Mouse (Mus musculus) adrenal gland, adult 18-20 months (tissue): Measurements from ENCODE around the gene Flrt1. TPM values are rescaled to one million over a fixed set of nuclear protein-coding genes. Genes with fewer than 3 reads are reported as not detected.
"Not testable (repeated sequence)": the region's sequence is repeated elsewhere in the genome, so short reads cannot be mapped to it uniquely, and the experiment has no call there.

ENCODE experiments used
- DNase-seq, 2 experiments: peaks; one replicate each; pipeline ENCODE4 v3.0.0; 2021 to 2022; ENCODE audit warnings: low spot score in 2 of 2
- total RNA-seq, 2 experiments: library from RNA; stranded (reverse); gene quantifications; 1 replicate in 1 of 2; 2 replicates in 1 of 2; pipeline ENCODE4 v1.2.3; 2021

The Flrt1 gene
- total RNA-seq, 2 experiments from 2014 or later, result 2.1 to 9.3 TPM

DNA sequence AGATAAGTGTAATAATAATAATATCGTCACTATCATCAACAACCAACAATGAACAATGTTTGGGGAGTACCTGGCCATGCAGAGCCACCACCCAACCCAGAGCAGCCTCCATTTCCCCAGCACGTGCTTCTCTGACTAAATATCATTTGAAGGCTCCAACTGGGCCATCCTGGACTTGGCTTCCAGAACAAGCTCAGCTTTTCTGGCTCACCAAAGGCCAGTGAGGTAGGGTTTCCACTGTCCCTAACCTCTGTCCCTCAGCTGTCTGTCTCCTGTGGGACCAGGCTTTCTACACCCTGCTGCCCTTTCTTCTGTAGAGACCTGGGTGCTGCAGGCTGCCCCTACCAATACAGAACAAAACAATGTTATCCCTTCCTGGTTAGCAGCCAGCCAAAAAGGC, 1.0 kb upstream of the Flrt1 start:
- DNase-seq, result no peak

DNA sequence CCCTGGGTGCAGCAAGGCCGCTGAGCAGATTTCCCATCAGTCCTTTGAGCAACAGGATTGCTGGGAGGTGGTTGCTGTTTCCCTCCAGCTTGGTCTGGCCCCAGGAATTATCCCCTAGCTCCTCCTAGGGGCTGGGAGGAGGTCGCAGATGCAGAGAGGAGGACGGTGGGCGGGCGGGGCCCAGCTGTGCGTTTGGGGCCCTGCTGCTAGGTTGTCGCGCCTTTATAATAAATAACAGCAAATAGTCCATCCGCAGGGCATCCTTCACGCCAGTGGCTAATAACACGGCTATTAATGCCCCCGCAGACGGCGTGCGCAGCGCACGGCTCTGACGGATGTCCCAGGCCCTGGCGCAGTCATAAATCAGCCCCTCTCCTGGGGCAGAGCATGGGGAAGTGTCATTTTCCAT, 1.5 kb downstream of the Flrt1 start:
- DNase-seq, result no peak

DNA sequence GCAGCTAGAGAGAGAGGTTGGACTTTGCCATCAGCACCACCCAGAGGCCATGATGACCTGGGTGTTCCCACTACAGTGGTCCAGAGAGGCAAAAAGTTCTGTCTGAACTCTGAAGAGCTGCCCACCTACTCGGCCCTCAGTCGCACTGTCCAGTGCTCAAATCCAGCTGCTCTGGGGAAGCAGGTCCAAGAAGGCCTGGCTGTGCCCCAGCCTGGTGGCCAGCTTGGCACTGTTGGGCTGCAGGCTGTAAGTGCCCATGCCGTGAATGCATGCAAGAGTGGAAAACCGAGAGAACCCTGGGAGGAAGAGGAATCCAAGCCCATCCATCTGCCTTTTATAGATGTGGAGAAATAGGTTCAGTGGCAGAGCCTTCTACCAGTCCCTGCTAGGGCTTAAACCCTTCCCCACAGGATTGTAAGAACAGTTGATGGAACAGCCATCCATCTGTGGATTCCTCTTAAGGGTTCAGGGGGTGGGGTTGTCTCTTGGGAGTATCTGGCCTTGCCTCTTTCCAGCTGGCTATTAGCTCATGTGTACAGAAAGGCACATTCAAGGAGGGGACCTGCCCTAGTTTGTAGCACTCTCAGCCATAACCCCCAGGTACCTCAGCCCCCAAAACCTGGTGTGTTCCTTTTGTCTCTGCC, 2.1 kb downstream of the Flrt1 start:
- DNase-seq, result no peak

DNA sequence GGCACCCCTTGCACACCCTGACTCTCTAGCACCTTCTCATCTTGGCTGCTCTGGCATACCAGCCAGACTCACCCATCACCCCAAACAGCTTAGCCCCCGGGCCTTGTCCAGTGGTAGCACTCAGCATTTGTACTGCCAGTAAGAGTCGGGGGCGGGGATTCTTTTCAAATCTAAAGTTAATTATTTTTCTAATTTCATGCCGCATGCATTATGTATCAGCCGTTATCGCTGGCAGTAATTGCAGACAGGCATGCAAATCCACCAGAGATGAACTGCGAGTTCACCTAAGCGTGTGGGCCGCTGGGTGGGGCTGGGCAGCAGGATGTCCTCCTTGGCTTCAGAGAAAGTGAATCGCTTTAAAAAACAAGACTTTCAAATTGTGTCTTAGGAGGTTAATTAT, 3.5 kb downstream of the Flrt1 start:
- no peak for DNase-seq

DNA sequence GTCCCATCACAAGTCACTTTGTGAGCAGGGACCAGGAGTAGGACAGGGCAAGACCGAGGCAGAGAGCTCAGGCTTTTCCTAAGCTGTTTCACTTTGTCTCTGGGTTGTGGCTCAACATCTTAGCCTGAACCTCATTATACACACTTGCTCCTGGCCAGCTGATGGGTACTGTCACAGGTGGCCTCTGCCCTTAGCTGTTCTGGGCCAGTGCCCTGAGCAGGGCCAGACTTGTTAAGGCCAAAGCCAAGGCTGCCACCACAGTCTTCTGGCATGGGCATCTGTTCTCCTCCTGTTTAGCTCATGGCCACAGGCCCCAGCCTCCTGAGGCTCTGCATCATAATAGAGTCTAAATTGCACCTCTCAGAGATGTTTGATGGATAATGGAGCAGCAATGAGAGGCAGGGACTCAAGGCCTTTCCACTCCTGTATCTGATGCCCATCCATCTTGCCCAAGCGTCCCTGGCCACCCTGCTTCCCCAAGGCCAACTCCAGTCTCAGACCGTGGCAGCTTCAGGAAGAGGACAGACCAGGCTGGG, 5.8 kb downstream of the Flrt1 start:
- DNase-seq, result peak in 1 of 2 experiments; percentile 10

DNA sequence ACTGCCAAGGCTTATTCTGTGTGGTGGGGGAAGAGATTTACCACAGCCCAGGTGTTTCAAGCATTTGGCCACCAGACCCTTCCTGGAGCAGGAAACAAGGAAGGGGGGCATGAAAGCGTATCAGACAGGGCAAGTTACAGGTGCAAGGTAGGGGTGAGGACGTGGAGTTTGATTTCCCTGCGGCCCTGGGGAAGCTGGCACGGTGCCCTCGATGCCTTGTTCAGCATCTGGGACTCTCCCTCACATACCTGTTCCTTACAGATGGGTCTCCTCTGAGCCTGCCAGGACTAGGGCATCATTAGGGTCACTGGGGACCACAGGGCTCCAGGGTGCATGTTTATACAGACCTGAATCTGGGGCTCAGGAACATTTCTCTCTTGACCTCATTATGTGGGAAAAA, 12.8 kb downstream of the Flrt1 start:
- no peak for DNase-seq

DNA sequence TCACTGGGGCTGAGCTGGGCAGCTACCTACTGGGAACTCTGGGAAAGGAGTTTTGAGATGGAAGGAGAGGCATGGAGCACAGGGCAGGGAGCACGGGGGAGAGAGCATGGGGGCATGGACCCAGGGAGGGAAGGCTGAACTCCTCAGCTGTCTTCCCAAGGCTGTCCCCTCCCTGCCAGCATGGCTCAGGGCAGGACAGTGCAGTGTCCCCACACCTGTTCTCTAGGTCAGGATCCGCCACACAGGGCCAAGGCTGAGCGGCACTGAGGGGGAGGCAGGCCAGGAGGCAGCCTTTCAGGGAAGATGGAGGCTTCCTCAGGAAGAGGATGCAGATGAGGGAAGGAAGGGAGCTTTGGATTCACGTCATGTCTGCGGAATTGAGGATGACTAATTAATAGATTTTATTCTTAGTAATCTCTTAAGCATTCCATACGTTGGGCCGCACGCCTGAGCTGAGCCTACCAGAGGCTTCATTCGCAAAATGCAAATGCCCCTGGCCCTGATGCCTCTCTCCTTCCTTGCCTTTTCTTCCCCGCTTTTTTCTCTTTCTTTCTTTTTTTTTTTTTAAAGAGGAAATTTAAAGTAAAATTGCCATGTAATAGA, 14.0 kb downstream of the Flrt1 start:
- DNase-seq, result no peak

DNA sequence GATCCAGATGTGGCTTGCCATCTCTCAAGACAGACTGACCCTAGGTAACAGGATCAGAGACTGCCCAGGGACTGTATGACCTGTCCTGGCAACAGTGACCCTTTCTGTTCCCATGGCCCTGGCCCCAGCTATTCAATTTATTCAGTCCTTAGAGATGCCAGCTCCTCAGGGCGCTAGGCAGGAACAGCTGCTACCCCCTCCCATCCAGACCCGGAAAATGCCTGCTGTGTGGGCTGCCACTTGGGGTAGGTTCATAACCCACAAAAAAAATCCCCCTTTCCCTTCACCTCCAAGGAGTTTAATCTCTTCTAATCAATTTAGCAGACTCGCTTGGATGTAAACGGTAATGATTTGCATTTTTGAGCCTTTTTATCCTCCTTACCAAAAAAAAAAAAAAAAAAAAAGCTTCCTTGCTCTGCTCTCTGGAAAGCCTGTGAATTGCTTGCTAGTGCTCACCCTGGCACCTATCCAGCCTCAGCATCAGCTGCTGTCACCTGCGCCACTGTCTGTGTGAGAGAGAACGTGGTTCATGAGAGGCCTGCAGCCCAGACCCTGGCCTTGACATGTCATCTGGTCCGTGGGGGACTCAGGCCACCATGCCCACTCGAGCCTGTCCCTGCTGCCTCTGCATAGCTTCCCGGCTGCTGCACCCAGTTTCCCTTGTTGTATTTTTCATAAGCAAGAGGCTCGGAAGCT, 15.0 kb downstream of the Flrt1 start:
- DNase-seq, result no peak

DNA sequence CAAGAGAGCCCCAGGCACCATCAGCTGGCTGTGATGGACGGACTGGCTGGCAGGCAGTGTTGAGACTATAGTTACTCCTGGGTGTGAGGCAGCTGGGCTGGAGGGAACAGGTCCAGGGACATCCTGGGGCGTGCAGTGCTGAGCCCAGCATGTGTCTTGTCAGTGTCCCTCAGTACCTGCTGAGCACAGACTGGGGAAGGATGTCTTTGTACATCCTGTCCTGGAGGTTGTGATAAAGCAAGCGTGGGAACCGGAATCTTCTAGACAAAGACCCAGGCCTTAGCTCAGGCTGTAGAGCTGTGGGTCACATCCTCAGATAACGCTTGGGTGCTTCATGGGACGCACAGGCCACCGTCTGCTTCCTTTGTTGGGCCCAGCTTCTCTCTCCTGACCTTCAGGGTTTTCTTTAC, 15.7 kb downstream of the Flrt1 start:
- DNase-seq, result no peak

DNA sequence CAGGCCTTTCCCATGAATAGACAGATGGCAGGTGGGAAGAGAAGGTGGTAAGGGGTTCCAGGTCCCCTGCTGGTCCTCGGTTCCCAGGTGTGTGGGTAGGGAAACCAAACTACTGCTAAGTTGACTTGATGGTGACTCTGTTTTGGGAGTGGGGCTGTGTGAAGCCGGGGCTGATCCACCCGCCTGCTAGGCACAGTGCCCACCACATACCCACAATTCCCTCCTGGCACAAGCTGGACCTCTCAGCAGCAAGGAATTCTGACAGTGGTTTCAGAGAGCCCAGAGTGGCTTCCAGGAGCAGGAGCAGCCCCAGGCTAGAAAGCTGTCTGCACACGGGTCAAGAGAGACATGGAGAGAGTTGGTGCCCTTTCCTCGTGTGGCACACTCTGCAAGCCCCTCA, 16.5 kb downstream of the Flrt1 start:
- DNase-seq, result no peak

DNA sequence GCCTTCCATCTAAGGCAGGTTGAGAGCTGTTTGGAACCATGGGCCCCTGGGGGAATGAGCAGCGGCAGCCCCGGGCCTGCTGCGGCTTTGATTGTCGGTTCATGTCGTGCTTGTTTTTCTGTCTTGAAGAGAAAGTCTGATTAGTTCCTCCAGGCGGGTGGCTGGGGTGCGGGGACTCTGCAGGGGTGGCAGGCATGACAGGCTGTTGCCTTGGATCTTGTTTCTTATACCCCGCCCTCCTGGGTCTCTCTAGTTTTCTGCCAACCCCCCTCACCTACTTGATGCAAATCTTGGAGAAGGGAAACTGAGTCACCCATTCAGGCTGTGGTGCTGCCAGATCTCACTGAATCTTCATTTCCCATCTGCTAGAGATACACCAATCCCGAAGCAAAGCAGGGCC, 17.0 kb downstream of the Flrt1 start:
- DNase-seq, result no peak

DNA sequence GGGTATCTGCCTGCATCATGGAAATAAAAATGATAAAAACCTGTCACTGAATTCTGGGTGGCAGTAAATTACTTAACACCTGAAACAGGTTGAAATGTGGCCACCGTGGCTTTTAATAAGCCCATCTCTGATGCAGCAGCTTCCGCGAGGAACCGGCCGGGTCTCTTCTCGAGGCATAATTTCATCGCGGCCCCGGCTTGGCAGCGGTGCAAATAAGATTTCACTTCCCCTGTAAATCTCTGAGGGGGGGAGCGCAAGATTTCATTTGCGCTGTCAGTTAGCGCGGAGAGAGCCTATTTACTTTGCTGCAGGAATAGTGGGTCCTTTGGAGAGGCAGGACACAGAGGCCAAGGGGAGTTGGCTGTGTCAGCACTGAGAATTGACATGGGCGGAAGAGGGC, 20.8 kb downstream of the Flrt1 start:
- DNase-seq, result no peak

DNA sequence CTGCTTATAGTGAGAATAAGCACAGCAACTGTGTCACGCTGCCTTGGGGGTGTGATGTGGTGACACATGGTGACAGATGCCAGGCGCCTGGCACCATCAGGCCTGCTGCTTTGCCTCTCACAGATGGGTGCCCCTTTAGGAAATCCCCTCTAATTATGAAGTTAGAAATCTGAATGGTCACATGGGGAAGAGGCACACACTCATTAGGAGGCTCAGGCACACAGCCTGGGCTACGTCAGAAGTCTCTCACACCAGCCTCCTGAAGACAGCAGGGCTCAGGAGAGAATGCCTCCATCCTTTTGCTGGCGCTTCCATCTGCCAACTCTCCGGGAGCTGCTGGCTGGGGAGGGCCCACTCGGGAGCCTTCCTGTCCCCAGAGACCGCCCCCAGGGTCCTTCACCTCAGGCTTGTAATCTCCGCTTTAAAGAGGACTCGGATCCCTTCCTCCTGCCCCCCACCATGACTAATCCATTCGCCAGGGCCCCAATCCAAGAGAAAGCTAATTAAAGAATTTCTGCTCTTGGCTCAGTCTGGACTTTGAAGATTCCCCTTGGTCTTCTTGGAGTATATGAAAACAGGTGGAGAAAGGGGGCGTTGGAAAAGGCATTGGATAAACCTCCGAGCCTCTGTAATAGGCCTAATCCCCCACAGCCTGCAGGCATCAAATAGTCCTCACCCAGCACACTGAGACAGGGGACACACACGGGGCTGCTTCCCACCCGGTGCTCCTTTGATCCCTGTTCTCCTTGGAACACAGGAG, 22.3 kb downstream of the Flrt1 start:
- DNase-seq, result no peak

DNA sequence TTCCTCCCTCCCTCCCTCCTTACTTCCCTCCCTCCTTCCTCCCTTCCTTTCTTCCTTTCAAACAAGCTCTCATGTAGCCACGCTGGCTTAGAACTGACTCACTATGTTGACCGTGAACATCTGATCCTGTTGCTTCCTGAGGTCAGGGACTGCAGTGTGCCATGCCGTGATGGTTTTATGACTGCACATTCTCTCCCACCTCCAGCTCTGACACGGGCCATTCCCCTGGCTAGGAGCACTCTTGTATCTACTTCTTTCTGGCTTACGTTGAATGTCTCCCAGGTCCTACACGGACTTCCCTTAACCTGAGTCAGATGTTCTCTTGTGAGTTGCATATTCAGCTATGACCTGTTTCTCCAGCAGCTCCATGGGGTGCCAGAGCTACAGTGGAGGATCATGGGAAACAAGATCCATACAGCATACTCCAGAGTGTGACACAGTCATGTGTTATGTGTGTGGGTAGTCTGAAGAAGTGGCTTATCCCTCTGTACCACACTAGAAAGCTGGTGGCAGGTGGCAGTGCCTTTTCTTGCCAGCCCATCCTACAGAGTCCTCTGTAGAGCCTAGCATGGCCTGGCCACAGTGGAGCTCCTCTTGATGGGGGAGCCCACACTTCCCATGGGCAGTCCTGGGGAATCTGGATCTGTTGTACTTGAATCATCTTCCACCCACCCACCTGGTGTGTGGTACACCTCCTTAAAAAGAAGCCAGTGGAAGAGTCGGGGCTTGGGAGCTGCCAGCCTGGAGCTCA, 23.8 kb downstream of the Flrt1 start:
- DNase-seq, result no peak

DNA sequence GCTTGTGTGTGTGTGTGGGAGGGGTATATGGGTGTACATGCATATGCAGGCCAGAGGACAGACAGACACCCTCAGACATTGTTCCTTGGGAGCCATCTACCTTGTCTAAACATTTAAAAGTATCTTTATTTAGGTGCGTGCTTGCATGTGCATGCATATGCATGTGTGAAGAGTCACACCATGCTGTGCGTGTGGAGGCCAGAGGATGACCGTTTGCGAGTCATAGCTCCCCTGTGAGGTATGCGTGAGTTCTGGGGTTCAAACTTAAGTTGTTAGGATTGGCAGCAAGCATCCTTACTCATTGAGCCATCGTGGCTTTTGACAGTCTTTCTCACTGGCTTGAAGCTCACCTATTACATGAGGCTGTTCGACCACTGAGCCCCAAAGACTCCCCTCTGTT, 27.3 kb downstream of the Flrt1 start:
- no peak for DNase-seq

DNA sequence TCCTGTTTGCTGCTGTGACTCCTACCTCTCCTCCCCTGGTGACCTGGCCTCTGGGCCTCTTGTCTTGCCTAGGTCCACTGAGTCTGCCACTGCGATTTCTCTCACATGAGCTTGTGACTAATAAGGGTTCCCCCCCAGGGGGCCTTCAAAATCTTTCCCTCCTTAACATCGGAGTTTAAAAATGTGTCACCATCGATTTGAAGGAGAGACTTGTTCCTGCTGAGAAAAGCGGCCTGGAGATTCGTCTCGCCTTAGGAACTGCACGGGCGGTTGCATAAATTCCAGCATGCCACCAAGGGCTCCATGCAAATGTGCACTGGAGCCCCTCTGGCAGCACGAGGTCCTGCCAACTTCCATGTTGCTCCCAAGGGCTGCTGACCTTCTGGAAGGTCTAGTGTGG, 27.9 kb downstream of the Flrt1 start:
- no peak for DNase-seq

DNA sequence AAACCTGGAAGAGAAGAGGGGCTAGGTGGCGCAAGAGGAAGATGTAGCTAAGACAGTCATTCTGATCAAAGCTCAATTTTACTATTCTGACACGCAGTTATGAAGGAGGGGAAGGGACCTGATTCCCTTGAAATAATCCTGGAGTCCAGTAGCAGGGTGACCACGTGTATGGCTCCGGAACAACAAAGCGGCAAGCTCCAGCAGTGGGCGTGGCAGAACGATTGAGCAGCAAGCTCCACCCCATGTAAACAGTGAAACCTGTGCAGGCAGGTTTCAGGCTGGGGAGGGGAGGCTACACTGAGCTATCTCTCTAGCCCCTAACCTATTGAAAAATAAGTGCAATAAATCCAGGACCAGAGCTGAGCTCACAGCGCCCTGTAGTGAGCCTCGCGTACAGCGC, 30.2 kb downstream of the Flrt1 start:
- not testable (repeated sequence) for DNase-seq

DNA sequence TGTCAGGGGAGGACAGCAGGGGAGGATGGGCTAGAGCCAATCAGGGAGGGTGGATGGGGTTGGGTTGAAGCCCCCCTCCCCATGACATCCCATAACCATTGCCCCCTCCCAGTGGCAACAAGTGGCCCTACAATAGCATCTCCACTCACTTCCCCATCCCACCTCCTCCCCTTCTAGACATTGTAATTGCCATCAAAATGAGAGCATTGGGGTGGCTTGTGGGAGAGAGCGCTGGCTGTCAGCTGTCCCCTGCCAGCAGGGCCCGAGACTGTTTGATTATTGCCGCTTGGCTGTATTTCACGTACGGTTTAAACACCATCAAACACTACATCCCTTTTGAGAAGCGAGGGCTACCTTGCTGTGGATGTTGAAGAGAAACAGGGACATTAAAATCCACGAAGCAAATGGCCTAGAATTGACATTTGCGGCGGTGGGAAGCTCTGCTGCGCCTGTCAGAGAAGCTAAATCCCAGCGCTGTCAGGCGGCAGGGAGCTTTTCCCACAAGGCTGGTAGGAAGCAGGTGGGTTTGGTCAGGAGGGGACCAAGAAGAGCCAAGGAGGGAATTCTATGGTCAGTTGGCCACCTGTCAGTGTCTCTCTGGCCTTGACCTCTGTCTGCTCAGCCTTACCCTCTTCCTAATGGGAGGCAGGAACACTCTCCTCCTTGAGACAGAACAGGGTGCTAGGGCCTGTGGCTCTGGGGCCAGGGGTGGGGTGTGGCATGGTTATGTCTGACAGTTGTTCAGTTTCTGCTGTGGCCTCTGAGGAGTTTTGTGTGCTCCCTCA, 31.3 kb downstream of the Flrt1 start:
- DNase-seq, result no peak

DNA sequence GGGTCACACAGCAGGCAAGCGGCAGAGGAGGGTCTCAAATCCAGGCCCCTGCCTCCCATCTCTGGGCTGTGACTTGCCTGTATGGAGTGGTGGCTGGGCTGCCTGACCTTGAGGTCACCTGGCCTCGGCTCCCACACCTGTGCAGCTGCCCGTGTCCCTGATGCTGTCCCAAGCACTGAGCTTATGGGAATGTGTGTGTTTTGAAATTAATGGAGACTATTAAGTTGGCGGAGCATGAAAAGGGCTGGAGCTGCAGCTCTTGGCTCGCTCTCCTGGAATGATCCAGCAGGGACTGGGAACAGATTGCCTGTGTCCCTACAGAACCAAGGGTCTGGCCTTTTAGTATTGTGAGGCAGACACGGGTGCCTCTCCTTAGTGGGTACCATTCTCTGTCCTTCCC, 33.3 kb downstream of the Flrt1 start:
- DNase-seq, result no peak

DNA sequence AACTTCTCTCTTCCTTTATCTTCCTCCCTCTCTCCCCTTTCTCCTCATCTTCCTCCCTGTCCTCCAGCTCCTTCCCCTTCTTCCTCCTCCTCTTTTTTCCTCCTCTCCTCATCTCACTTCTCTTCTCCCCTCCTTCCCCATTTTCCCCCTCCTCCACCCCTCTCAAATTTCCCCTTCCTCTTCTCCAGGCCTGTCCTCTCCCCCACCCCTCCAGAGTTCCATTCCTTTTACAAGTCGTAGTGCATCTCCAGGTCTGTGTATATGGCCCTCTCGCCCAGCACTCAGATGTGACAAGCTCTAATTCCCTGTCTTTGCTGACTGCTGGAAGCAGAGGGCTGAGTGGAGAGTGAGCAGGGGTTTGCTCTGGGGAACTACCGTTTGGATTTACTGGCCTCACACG, 34.8 kb downstream of the Flrt1 start:
- DNase-seq, result no peak
